Mouse (Mus musculus): ENCODE measurements around the gene Nkpd1. TPM values are rescaled to one million over a fixed set of nuclear protein-coding genes. Genes with fewer than 3 reads are reported as not detected.
"Not testable (repeated sequence)": the region's sequence is repeated elsewhere in the genome, so short reads cannot be mapped to it uniquely, and the experiment has no call there.

Nkpd1 gene
- total and polyA plus RNA-seq, 3 experiments = 1.1 to 2.1 (median 1.9) TPM

DNA sequence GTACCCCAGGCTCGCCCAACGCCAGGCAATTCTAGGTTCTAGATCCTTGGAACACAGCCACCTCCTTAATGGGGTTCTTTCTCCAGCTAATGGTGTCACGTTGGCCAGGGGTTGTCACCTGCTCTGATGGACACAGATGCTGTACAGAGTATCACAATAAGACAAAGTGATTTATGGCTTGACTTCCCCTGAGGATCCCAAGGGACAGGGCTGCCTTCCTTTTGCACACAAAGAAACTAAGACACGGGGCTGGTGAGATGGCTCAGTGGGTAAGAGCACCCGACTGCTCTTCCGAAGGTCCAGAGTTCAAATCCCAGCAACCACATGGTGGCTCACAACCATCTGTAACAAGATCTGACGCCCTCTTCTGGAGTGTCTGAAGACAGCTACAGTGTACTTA is 5.7 kb upstream of the Nkpd1 start:
- H3K79me2 ChIP-seq (replicated peaks; ENCODE audit: control insufficient read depth, extremely low read depth, insufficient read depth, poor library complexity, severe bottlenecking) = peaks cover 14% of the 10 kb centered on the region
- H3K4me2 ChIP-seq (ENCODE audit: insufficient read depth, low read depth, poor library complexity, severe bottlenecking); dilution Hi-C loops (cut with MboI; ENCODE audit: extremely low pct_ligation_motif_present, extremely low pct_unique_long_range_greater_than_20kb, low sequenced_read_pairs); H3K9ac ChIP-seq (ENCODE audit: insufficient read depth, low read depth); H3K27me3 ChIP-seq (replicated peaks); in situ Hi-C loops (cut with MboI; ENCODE audit: low pct_ligation_motif_present, low pct_unique_long_range_greater_than_20kb, low sequenced_read_pairs); H3K9me3 ChIP-seq (replicated peaks; ENCODE audit: low read length); H3K4me3 ChIP-seq (replicated peaks in 1 of 3; ENCODE audit: low read depth in 2 of 3, low read length in 2 of 3, poor library complexity in 1 of 3): not testable (repeated sequence)
- H3K4me1 ChIP-seq (ENCODE audit: control insufficient read depth in 1 of 2, insufficient read depth in 2 of 2) = peaks cover 30 to 71% of the 10 kb centered on the region in 2 experiments
- H3K36me3 ChIP-seq (replicated peaks in 1 of 2; ENCODE audit: control insufficient read depth in 1 of 2, insufficient read depth in 1 of 2, low read length in 1 of 2) = peaks cover 0 to 33% of the 10 kb centered on the region in 2 experiments
- TF ChIP-seq TBP (conservative IDR thresholded peaks at IDR 0.05; ENCODE audit: low read depth, low read length) = peak; percentile 83
- peak; percentile 51 for DNase-seq (ENCODE audit: extremely low read depth)
- H3K27ac ChIP-seq (ENCODE audit: insufficient read depth, low read depth) = peak overlapping the region; percentile 4; the same call in 1 of the 2 replicates

DNA sequence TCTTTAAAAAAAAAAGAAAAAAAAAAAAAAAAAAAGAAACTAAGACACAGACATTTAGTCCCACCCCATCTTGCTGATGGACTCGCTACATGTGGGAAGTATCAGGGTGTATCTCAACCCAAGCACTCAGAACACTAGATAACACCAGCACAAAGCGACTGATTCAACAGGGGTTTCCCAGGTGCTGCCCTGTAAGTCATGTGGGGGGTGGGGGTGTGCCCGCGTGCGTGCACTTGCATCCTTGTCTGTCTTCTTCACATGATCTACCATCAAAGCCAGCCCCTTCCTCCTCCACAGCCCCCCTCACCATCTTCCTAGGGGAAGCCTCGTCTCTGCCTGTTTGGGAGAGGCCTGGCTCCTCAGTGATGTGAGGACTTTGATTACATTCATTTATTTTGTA is 5.3 kb upstream of the Nkpd1 start:
- peaks cover 0 to 29% of the 10 kb centered on the region in 2 experiments for H3K36me3 ChIP-seq (replicated peaks in 1 of 2; ENCODE audit: control insufficient read depth in 1 of 2, insufficient read depth in 1 of 2, low read length in 1 of 2)
- no peaks in the 10 kb centered on the region for H3K27me3 ChIP-seq (replicated peaks)
- peak overlapping the region in 1 of 3 experiments; percentile 17 for H3K4me3 ChIP-seq (replicated peaks in 1 of 3; ENCODE audit: low read depth in 2 of 3, low read length in 2 of 3, poor library complexity in 1 of 3)
- DNase-seq (ENCODE audit: extremely low read depth) = peak; percentile 69
- TF ChIP-seq IRF4 (IDR thresholded peaks at IDR 0.05; ENCODE audit: low read depth, low read length) (0 out of 2 replicates have a peak, but pooled peaks have one; percentile 17), ETS1 (conservative IDR thresholded peaks at IDR 0.05; ENCODE audit: low read depth, low read length) (peak; percentile 25), SIN3A (IDR thresholded peaks at IDR 0.05; ENCODE audit: low read length) (no peak), EP300 (IDR thresholded peaks at IDR 0.05; ENCODE audit: low read length) (0 out of 2 replicates have a peak, but pooled peaks have one; percentile 32), ZC3H11A (IDR thresholded peaks at IDR 0.05; ENCODE audit: low read depth, low read length) (no peak), MAX (IDR thresholded peaks at IDR 0.05; ENCODE audit: low read length) (peak; percentile 58; the same call in 1 of the 2 replicates), JUN (IDR thresholded peaks at IDR 0.05; ENCODE audit: insufficient read depth, low read depth, low read length) (no peak), MAZ (IDR thresholded peaks at IDR 0.05; ENCODE audit: low read depth, low read length) (no peak), HCFC1 (IDR thresholded peaks at IDR 0.05; ENCODE audit: low read depth, low read length) (no peak), ZNF384 (IDR thresholded peaks at IDR 0.05; ENCODE audit: low read depth, low read length) (peak; percentile 74), KAT2A (IDR thresholded peaks at IDR 0.05; ENCODE audit: insufficient replicate concordance, low read length) (0 out of 2 replicates have a peak, but pooled peaks have one; percentile 42), BHLHE40 (IDR thresholded peaks at IDR 0.05; ENCODE audit: low read depth, low read length) (peak; percentile 89), MAFK (IDR thresholded peaks at IDR 0.05; ENCODE audit: insufficient replicate concordance, low read length) (0 out of 2 replicates have a peak, but pooled peaks have one; percentile 25), MYC (IDR thresholded peaks at IDR 0.05; ENCODE audit: low read depth, low read length) (0 out of 2 replicates have a peak, but pooled peaks have one; percentile 56), USF1 (IDR thresholded peaks at IDR 0.05; ENCODE audit: low read depth, low read length) (peak; percentile 24), CHD1 (IDR thresholded peaks at IDR 0.05; ENCODE audit: low read depth, low read length) (no peak)
- H3K4me2 ChIP-seq (ENCODE audit: insufficient read depth, low read depth, poor library complexity, severe bottlenecking) = peak overlapping the region; percentile 54; the same call in 1 of the 2 replicates
- dilution Hi-C loops (cut with MboI; ENCODE audit: extremely low pct_ligation_motif_present, extremely low pct_unique_long_range_greater_than_20kb, low sequenced_read_pairs) = no loop called here
- no peaks in the 10 kb centered on the region for H3K9me3 ChIP-seq (replicated peaks; ENCODE audit: low read length)
- in situ Hi-C loops (cut with MboI; ENCODE audit: low pct_ligation_motif_present, low pct_unique_long_range_greater_than_20kb, low sequenced_read_pairs) = no loop called here
- peaks cover 30 to 72% of the 10 kb centered on the region in 2 experiments for H3K4me1 ChIP-seq (ENCODE audit: control insufficient read depth in 1 of 2, insufficient read depth in 2 of 2)
- peaks cover 14% of the 10 kb centered on the region for H3K79me2 ChIP-seq (replicated peaks; ENCODE audit: control insufficient read depth, extremely low read depth, insufficient read depth, poor library complexity, severe bottlenecking)
- peak overlapping the region; percentile 69 for H3K27ac ChIP-seq (ENCODE audit: insufficient read depth, low read depth)
- H3K9ac ChIP-seq (ENCODE audit: insufficient read depth, low read depth) = no peak overlapping the region; the same call in 1 of the 2 replicates

Data from CH12.LX (cell line).